Mouse (Mus musculus): Measurements from ENCODE around the gene Pdc. TPM values are rescaled to one million over a fixed set of nuclear protein-coding genes. Genes with fewer than 3 reads are reported as not detected.
"Not testable (repeated sequence)": the region's sequence is repeated elsewhere in the genome, so short reads cannot be mapped to it uniquely, and the experiment has no call there.

Pdc gene
- polyA plus RNA-seq (2014; fragmentation: Nextera tagmentation; extraction: Ambion mirVana) = 0.17 TPM in 1 of 2 replicates, not detected in the other

DNA sequence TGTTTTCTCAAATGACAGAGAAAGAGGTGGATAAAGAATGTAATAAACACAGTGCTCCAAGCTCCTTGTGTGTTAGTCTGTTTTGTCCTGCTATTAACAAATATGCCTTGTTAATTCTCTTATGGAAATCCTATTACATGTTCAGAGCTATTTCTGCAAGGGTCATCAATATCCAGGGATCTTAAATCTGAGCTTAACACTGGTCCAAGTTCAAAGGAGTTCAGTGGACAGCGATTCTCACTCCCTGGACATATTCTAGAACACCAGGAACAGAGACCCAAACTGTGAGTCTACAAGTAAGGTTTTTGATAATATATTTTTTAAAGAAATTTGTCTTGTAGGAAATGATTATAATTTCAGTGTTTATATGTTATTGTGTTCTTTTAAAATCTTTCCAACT lies at the start of gene Pdc:
Gene Pdc, plus strand, starts transcription at position 213 of the 400 bp plus-strand sequence.
- ATAC-seq (ENCODE audit: low FRiP score, low TSS enrichment) (no peak), DNase-seq (no peak)
- Histone ChIP-seq H3K9ac (replicated peaks; ENCODE audit: low read length) (no peak within 1 kb of the TSS), H3K36me3 (ENCODE audit: control insufficient read depth, insufficient read depth, low read length) (no peaks in the 10 kb centered on the region), H3K9me3 (ENCODE audit: control insufficient read depth, low read length) (no peaks in the 10 kb centered on the region), H3K27ac (replicated peaks; ENCODE audit: low read depth, low read length) (no peak within 1 kb of the TSS), H3K4me1 (ENCODE audit: control insufficient read depth, insufficient read depth, low read length) (no peaks in the 10 kb centered on the region), H3K4me3 (replicated peaks; ENCODE audit: low read depth, low read length) (no peak within 1 kb of the TSS), H3K27me3 (ENCODE audit: control insufficient read depth, insufficient read depth, low read length) (no peaks in the 10 kb centered on the region), H3K4me2 (ENCODE audit: low read length) (no peak within 1 kb of the TSS)
- WGBS = 98% methylated on average over 1 of the region's 1 CpGs

DNA sequence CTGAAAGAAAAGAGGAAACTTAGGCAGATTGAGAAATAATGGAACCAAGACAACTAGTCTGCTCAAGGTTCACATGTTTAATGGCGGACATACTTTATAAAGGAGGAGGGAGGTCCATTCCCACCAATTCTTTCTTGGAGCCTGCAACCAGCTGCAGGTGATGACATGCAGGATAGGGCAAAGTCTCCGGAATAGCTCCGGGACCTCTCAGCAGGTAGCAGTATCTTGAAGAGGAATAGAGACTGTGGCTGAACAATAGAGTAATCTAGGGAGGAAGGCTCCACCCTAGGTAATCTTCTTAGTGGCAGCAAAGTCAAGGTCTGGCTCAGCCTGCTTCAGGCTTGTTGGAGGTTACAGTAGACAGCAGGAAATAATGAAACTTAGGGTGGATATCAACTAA lies 25.2 kb upstream of the Pdc start:
- WGBS = 79% methylated on average over 3 of the region's 3 CpGs
- not testable (repeated sequence) for ATAC-seq (ENCODE audit: low FRiP score, low TSS enrichment); DNase-seq; H3K27ac ChIP-seq (replicated peaks; ENCODE audit: low read depth, low read length); H3K9ac ChIP-seq (replicated peaks; ENCODE audit: low read length); H3K4me1 ChIP-seq (ENCODE audit: control insufficient read depth, insufficient read depth, low read length); H3K27me3 ChIP-seq (ENCODE audit: control insufficient read depth, insufficient read depth, low read length); H3K4me2 ChIP-seq (ENCODE audit: low read length); H3K4me3 ChIP-seq (replicated peaks; ENCODE audit: low read depth, low read length); H3K36me3 ChIP-seq (ENCODE audit: control insufficient read depth, insufficient read depth, low read length); H3K9me3 ChIP-seq (ENCODE audit: control insufficient read depth, low read length)

DNA sequence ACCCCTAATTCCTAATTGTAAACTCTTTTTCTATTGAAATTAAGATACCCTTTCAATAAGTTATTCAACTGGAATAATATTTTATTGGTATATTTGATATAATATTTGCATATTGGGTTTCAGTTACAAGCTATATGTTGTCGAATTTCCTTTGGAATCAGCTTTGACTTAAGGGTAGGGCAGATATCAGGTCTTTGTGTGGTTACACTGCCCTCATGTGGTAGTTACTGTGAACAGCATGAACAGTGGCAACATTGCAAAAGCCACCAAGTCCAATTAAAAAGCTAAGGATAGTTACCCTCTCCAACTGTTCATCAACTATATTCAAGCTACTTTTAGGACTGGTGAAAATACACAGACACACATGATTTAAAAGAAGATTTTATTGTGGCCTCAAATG lies 11.6 kb upstream of the Pdc start:
- Histone ChIP-seq H3K27me3 (ENCODE audit: control insufficient read depth, insufficient read depth, low read length) (no peaks in the 10 kb centered on the region), H3K27ac (replicated peaks; ENCODE audit: low read depth, low read length) (no peak overlapping the region), H3K36me3 (ENCODE audit: control insufficient read depth, insufficient read depth, low read length) (no peaks in the 10 kb centered on the region), H3K4me2 (ENCODE audit: low read length) (no peak overlapping the region), H3K4me1 (ENCODE audit: control insufficient read depth, insufficient read depth, low read length) (no peaks in the 10 kb centered on the region), H3K4me3 (replicated peaks; ENCODE audit: low read depth, low read length) (no peak overlapping the region), H3K9ac (replicated peaks; ENCODE audit: low read length) (no peak overlapping the region), H3K9me3 (ENCODE audit: control insufficient read depth, low read length) (no peaks in the 10 kb centered on the region)
- 71% methylated on average over 1 of the region's 1 CpGs for WGBS
- peak; percentile 60 for DNase-seq
- no peak for ATAC-seq (ENCODE audit: low FRiP score, low TSS enrichment)

DNA sequence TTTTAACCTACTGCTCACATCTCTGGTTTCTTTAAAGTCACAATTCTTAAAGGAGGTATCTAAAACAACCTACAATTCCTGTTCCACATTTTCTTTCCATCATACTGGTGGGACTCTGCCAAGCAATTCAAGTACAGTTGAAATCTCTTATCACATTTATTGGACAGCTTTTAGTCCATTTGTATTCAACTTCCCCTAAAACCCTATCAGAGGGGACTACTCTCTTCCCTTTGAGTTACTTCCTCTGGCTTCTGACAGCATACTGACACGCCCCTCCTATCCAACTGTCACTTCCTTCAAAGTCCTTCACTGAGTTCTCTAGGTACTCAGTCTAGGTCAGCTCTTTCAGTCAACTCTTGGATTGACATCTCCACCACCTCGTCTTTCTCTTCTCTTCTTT lies 15.9 kb downstream of the Pdc start:
- no peak for DNase-seq
- H3K4me1 ChIP-seq (ENCODE audit: control insufficient read depth, insufficient read depth, low read length) = no peaks in the 10 kb centered on the region
- H3K36me3 ChIP-seq (ENCODE audit: control insufficient read depth, insufficient read depth, low read length) = no peaks in the 10 kb centered on the region
- 75% methylated on average over 2 of the region's 2 CpGs for WGBS
- no peak overlapping the region for H3K4me2 ChIP-seq (ENCODE audit: low read length)
- no peaks in the 10 kb centered on the region for H3K9me3 ChIP-seq (ENCODE audit: control insufficient read depth, low read length)
- ATAC-seq (ENCODE audit: low FRiP score, low TSS enrichment) = no peak
- H3K27me3 ChIP-seq (ENCODE audit: control insufficient read depth, insufficient read depth, low read length) = no peaks in the 10 kb centered on the region
- H3K9ac ChIP-seq (replicated peaks; ENCODE audit: low read length) = no peak overlapping the region
- H3K27ac ChIP-seq (replicated peaks; ENCODE audit: low read depth, low read length) = no peak overlapping the region
- H3K4me3 ChIP-seq (replicated peaks; ENCODE audit: low read depth, low read length) = no peak overlapping the region

DNA sequence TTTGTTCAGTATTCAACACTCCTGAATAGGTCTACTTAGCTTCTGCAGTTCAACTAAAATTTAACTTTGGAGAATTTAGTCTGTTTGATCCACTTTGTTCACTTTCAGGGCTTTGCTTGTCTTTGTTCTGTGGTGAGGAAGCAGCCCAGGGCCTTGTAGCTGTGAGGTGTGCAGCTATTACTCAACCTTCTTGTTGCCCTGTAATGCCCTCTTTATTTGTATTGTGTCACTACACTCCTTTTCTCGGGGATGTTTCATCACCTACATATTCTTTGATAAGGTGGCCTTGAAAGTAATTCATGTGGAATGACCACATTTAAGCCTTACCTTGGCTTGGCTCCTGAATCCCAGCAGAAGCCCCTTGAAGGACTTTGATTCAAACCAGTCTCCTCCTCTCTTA lies 41.6 kb downstream of the Pdc start:
- H3K27ac ChIP-seq (replicated peaks; ENCODE audit: low read depth, low read length) = no peak overlapping the region
- peaks cover 18% of the 10 kb centered on the region for H3K36me3 ChIP-seq (ENCODE audit: control insufficient read depth, insufficient read depth, low read length)
- ATAC-seq (ENCODE audit: low FRiP score, low TSS enrichment) = no peak
- H3K9me3 ChIP-seq (ENCODE audit: control insufficient read depth, low read length) = no peaks in the 10 kb centered on the region
- no peak overlapping the region for H3K4me2 ChIP-seq (ENCODE audit: low read length)
- H3K4me1 ChIP-seq (ENCODE audit: control insufficient read depth, insufficient read depth, low read length) = no peaks in the 10 kb centered on the region
- H3K4me3 ChIP-seq (replicated peaks; ENCODE audit: low read depth, low read length) = no peak overlapping the region
- H3K9ac ChIP-seq (replicated peaks; ENCODE audit: low read length) = no peak overlapping the region
- no peak for DNase-seq
- H3K27me3 ChIP-seq (ENCODE audit: control insufficient read depth, insufficient read depth, low read length) = no peaks in the 10 kb centered on the region
- WGBS = 93% methylated on average over 1 of the region's 1 CpGs

DNA sequence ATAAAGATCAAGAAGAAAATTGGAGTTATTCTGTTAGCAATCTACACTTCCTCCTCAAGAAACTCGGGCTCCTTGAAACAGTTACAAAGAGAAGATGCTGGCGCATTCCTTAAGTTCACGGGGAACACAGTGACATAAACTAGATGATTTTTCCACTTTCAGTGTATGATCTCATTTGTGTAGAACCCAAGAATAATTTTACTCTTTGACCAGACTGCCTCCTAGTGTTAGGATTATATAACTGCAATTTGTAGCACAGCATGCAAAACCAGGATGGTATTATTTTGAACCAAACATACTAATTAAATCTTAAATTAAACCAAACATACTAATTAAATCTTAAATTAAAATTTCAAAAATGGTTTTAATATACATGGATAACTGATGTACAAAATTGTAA lies 53.7 kb downstream of the Pdc start:
- Histone ChIP-seq H3K36me3 (ENCODE audit: control insufficient read depth, insufficient read depth, low read length) (peaks cover 13% of the 10 kb centered on the region), H3K4me2 (ENCODE audit: low read length) (no peak overlapping the region), H3K27ac (replicated peaks; ENCODE audit: low read depth, low read length) (no peak overlapping the region), H3K4me3 (replicated peaks; ENCODE audit: low read depth, low read length) (no peak overlapping the region), H3K9ac (replicated peaks; ENCODE audit: low read length) (no peak overlapping the region), H3K9me3 (ENCODE audit: control insufficient read depth, low read length) (no peaks in the 10 kb centered on the region), H3K27me3 (ENCODE audit: control insufficient read depth, insufficient read depth, low read length) (no peaks in the 10 kb centered on the region), H3K4me1 (ENCODE audit: control insufficient read depth, insufficient read depth, low read length) (no peaks in the 10 kb centered on the region)
- 87% methylated on average over 3 of the region's 3 CpGs for WGBS
- ATAC-seq (ENCODE audit: low FRiP score, low TSS enrichment) (no peak), DNase-seq (peak; percentile 50)

DNA sequence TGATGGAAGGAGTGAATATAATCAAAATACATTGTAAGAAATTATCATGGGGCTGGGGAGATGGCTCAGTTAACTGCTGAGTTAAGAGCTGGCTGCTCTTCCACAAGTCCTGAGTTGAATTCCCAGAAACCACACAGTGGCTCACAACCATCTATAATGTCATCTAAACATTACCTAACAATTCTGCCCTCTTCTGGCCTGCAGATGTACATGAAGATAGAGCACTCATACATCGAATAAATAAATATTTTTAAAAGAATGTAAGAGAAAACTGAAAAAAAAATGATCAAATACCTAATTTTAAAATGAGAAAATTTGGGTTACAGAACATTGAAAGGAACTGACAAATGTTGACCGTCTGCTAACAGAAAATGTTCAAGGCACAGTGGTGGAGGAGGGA lies 55.0 kb downstream of the Pdc start:
- no peaks in the 10 kb centered on the region for H3K4me1 ChIP-seq (ENCODE audit: control insufficient read depth, insufficient read depth, low read length)
- H3K36me3 ChIP-seq (ENCODE audit: control insufficient read depth, insufficient read depth, low read length) = peaks cover 13% of the 10 kb centered on the region
- 95% methylated on average over 2 of the region's 2 CpGs for WGBS
- no peak overlapping the region for H3K27ac ChIP-seq (replicated peaks; ENCODE audit: low read depth, low read length)
- H3K9me3 ChIP-seq (ENCODE audit: control insufficient read depth, low read length) = no peaks in the 10 kb centered on the region
- no peak overlapping the region for H3K4me3 ChIP-seq (replicated peaks; ENCODE audit: low read depth, low read length)
- no peaks in the 10 kb centered on the region for H3K27me3 ChIP-seq (ENCODE audit: control insufficient read depth, insufficient read depth, low read length)
- peak; percentile 21 for DNase-seq
- no peak for ATAC-seq (ENCODE audit: low FRiP score, low TSS enrichment)
- no peak overlapping the region for H3K9ac ChIP-seq (replicated peaks; ENCODE audit: low read length)
- no peak overlapping the region for H3K4me2 ChIP-seq (ENCODE audit: low read length)

Other genes starting within 250 kb of the Pdc start
- gene Ptgs2, start 219.4 kb upstream of the Pdc start, polyA plus RNA-seq (2014; fragmentation: Nextera tagmentation; extraction: Ambion mirVana) = not detected in 2 replicates
- 135 and 145 TPM in 2 replicates for gene Tpr, start 73.4 kb downstream of the Pdc start, polyA plus RNA-seq (2014; fragmentation: Nextera tagmentation; extraction: Ambion mirVana)
- 35.5 and 46.2 TPM in 2 replicates for gene Odr4, start 73.7 kb downstream of the Pdc start, polyA plus RNA-seq (2014; fragmentation: Nextera tagmentation; extraction: Ambion mirVana)
- gene Prg4, start 146.7 kb downstream of the Pdc start, polyA plus RNA-seq (2014; fragmentation: Nextera tagmentation; extraction: Ambion mirVana) = 0.74 and 0.87 TPM in 2 replicates

Data from midbrain, embryonic 14.5 days (tissue).